Mouse (Mus musculus) cerebellum, postnatal 14 days (tissue): Measurements from ENCODE around the gene Iffo2.

Experiments
- DNase-seq, 2 experiments: peaks; one replicate each; pipeline ENCODE4 v3.0.0; 2021; ENCODE audit warnings: mixed read lengths in 2 of 2

The Iffo2 gene

DNA sequence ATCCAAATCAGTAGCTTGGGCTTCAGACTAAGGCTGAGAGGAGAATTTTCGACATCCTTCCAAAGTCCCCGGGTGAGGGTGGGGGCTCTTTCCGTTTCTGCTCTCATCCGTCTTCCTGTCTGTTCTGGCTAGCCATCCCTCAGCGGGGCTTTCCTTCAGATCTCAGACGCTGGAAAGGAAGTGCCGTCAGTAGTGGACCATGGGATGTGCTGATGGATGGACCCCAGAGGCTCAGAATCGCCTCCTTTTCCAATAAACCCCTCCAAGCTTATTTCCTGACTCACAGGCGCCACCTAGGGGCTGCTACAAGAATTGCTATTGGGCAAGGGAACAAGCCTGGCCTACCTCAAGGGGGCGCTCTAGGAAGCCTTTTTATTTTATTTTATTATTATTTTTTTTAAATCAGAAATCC is 81.2 kb downstream of the Iffo2 start:
- peak; percentile 88 to 94 for DNase-seq

DNA sequence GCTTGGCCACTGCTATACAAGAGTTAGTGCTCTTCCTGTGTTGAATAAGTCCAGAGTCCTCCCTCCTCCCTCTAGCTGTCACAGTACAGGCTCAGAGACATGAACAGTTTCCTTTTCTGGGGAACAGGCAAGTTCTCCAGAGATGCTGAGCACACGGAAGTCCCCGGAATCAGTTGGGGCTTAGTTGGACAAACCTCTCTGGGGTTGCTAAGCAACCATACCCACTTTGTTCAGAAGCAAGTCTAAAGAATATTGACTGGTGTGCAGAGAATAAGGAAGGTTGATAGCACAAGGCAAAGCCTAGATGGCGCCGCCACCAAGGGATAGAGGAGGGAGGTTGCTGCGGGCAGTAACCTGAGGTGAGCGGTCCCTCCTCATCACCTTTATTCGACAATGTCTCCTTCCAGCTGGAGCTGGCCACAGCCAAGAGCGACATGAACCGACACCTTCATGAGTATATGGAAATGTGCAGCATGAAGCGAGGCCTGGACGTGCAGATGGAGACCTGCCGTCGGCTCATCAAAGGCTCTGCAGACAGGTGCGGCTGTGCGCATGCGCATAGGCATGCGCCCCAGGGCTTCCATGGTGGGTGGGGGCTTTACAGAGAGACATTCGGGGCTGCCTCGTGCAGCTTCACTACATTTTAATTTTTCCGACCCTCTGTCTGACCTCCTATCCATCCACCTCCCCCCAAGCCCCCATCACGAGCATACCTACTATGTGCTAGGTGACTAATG is 84.3 kb downstream of the Iffo2 start:
- no peak for DNase-seq

DNA sequence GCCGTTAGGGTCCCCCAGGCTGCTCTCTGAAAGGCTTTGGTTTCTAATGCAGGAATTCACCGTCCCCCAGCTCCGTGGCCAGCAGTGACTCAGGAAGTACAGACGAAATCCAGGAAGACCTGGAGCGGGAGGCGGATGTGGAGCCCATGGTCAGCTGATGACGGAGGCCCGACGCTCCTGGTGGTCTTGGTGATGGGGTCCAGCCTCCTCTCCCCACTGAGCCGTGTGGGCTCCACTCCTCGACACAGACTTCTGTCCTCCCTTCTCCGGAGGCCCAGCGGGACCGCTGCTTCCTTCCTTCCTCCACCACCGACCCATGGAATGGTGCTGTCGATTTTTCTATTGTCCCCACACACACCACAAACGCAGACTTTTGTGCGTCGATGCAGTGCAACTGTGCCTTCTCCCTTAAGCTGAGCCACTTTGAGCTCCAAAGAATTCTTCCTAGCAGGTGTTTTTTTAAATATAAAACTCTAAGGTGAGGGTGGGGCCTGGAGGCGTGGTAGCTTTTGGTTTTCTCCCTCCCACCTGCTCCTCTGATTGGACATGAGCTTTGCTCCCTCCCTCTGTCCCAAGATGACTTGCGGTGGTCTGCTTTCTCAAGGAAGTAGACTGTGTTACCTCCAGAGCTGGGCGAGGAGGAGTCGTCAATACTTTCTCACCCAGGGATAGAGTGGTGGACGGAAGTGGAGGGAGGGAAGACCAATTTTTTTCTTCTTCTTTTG is 86.1 kb downstream of the Iffo2 start:
- no peak for DNase-seq

DNA sequence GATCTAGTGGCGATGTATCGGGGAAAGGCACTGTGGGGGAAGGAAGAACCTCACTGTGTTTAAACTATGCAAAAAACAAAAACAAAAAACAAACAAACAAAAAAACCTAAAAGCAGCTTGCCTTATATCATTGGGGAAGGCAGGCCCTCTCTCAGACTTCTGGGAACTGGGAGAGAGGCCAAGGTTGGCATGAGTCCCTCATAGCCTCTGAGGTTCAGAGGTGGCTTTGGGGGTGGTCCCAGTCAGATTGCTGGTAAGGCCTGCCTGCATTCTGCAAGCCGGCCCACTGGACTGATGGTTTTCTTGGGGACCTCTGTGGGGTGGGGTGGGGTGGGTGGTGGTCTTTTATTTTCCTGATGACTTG is 86.6 kb downstream of the Iffo2 start:
- peak in 1 of 2 experiments; percentile 66 for DNase-seq

DNA sequence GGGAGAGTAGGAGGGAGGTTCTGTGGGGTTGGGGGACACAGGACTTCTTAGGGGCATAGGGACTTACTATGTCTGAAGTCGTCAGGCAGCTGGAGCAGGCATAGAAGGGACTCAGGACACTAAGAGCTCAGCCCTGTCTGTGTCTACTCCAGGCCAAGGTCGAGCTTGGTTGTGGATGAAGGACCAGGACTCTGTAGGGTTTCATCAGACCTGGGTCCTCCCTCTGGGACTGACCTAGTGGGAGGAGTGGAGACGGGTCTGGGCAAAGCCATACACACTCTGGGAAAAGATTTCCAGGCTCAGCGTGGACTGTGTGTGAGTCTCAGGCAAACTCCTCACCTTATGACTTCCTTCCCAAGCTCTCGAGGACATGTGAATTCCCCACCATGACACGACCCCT is 89.4 kb downstream of the Iffo2 start:
- no peak for DNase-seq

DNA sequence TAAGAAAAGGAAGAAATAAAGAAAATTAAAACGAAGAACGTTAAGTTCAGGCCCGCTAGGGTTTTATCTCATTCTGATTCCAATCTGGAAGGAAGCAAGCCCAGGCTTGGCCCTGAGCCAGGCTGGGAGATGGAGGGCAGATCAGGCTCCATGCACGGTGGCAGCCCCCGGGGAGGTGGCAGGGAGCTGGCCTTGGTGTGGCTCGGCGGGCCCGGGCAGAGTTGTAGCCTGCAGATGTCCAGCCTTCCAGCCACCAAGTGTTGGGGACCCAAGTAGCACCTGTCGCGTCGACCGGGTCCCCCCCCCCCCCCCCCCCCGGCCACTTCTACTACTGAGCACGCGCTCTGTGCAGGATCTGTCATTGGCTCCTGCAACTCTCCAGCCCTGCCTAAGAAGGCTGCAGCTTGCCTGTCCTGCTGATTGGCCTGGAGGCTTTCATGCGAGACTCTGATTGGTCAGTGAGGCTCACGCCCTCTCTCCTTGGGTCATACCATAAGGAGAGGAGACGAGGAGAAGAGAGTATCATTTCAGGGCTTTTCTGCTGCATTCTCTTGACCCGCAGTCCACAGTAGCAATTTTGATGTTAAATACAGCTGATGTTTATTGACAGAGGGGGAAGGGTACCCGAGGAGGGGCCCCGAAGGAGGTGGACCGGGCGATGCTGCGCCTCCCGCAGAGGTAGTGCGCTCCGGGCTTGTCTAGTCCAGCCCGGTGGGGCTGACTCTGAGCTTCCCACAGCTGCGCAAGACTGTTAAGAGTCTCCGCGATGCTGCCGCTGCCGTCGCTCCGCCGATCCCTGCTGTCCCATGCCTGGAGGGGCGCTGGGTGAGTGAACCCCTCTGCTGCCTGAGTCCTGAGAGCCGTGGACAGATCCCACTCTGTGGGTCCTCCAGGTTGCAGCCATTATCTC is 92.3 kb downstream of the Iffo2 start, which contains the start of gene Aldh4a1:
Gene Aldh4a1 (plus strand): TSS at position 494 of the 910 bp plus-strand sequence.
- peak; percentile 89 to 93 for DNase-seq

DNA sequence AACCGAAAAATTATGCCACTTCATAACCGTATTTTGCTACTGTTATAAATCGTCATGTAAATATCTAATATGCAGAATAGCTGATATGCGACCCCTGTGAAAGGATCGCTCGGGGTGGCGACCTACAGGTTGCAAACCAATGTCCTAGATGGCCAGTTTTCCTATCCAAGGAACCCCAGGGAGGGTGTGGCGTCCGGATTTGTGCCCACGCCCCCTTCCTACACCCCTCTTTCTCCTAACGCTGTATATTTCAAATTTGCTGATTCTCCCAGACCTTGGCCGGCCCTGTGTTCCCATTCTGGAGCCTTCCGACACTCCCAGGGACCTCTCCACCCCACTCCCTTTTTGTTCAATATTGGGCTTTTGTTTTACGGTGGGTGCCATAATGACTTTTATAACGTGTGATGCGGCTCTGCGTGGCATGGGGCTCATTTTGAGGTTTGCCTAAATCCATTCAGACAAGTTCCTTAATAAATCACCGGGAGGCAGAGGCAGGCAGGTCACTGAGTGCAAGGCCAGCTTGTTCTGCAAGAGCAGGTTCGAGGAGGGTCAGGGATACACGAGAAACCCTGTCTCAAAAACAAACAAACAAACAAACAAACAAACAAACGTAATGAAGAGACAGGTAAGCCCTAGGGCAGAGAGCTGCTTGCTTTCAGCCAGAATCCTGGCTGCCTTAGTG is 93.2 kb downstream of the Iffo2 start:
- DNase-seq, result no peak

DNA sequence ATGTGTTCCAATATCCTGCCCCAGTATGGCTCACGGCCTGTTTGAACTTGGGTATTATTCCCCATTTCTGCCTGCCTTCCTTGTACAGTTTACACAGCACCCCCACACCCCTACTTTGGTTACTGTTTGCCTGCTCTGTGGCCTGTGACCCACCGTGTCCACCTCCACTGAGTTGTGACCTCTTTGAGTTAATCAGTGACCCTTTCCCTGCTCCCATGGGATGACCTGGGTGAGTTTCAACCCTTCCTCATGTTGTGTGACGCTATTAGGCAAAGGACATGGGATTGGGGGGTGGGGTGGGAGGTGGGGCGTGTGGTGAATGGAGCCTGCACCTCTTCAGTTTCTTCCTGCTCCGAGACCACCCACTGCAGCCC is 93.8 kb downstream of the Iffo2 start:
- DNase-seq, result no peak

DNA sequence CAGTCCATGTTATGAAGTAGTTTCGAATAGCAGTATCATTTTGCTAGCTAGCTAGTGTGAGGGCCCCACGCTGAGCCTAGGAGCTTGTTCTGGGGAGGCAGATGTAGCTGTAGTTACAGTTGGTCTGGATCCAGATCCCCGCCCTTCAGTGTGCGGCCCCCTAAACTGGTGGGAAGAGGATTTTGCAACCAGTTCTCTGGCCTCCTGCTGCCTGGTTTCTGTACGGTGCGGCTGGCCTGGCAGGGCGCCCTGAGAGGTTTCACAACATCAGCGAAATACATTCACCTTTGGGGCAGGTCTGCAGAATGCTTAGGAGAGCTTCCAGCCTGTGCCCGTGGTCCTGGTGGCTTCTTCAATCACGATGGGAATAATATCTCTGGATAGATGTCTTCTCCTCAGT is 94.4 kb downstream of the Iffo2 start:
- DNase-seq, result no peak

DNA sequence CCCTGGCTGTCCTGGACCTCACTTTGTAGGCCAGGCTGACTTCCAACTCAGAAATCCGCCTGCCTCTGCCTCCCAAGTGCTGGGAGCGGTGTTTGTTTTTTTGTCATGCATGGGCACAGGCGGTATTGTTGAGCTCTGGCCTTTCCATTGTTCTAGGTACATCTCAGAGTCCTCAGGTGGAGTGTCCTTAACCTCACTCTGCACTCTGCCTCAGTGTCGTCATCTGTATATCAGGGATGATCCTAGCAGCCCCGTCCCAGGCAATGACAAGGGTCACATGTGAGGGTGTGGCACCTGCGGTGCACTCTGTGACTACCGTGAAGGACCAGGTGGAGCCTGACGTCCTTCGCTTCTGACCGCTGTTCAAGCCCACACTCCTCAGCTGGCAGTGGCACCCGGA is 97.0 kb downstream of the Iffo2 start:
- no peak for DNase-seq

DNA sequence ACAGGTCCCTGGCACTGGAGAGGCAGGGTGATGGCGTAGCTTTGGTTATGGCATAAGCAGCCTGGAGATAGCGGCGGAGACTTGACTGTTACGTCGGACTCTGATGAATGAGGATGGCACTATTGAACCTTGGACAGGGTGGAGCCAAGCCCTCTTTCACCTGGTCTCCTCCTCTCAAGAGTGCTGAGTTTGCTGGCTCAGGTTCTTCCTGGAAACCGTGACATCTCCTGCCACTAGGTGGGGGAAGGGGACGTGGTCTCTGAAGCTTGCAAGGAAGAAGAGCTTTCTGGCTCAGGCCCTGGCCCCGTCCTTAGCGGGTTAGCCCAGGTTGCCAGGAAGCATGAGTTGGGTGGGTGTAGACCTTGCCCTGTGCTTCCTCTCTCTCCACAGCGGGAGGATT is 99.8 kb downstream of the Iffo2 start:
- no peak for DNase-seq

DNA sequence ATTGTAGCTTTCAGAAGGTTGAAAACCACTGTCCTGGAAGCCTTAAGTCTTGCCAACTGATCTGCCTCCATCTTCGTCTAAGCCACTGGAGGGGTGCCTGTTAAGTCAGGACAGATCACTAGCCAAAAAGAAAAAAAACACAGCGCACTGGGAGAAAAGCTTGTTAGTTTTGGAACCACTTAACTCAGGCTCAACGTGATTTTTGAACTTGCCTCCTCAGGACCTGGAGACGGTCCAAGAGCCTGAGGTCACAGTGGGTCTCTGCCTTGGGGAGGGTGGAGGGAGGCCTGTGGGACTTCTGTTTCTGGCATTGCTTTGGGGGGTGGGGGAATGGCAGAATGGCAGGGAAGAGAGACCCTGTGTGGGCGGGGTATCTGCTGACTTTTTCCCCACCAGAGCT is 100.8 kb downstream of the Iffo2 start:
- DNase-seq, result no peak

DNA sequence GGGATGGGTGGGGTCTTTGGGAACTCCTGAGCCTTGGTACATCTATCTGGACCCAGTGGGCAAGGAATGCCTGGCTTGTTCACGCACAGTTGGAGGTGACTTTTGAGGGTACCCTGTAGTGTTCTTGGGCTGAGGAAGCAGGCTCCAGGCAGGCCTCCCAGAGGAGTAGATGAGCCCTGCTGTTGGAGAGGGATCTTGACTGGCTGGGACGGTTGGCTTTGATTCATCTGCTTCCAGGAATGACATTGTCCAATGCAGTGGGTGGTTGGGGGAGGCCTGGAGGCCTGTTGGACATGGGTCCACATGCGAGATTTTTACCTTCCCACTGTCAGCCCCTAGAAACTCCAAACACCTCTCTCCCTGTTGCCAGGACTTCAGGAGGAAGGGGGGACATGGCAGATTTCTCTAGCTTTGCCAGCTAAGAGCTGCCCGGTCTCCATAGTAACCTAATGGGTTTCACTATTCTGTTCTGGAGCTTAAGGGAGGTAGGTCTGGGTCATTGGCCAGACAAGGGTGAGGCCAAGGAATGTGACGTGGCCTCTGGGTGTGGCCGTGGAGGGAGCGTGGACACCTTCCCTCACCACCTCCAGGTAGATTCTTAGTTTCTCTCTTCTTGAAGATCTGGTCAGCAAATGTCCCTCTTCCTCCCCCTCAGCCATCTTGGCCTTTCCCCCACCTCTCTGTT is 101.4 kb downstream of the Iffo2 start:
- DNase-seq, result no peak

DNA sequence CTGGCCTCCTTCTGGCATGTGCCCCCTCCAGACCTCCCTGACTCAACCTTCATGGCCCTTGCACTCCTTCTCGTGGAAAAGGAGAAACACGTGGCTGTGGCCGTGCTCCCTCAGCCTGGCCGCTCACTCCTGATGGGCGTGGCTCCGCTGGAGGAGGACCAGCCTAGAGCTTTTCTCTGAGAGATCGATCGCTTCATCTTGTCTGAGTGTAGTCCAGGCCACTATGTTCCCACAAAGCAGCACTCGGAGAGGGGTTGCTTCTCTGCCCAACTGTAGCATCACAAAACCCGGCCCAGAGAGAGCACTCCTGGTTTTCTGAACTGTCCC is 101.9 kb downstream of the Iffo2 start:
- DNase-seq, result no peak

DNA sequence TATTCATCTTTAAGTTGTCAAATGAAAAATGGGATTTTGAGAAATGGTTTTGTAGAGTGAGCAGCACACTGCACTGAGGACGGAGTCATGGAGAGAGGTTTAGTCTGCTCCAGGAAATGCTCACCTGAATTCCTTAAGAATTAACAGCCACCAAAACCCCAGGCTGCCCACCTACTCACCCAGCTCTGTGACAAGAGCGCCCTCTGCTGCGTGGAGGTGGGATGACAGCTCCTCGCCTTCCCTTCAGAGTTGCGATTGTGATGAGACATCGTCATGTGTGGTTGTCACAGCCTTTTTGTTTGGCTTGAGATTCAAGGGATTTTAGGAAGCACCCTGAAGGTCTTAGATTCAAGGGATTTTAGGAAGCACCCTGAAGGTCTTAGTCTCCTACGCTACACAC is 106.0 kb downstream of the Iffo2 start:
- peak; percentile 89 to 95 for DNase-seq

DNA sequence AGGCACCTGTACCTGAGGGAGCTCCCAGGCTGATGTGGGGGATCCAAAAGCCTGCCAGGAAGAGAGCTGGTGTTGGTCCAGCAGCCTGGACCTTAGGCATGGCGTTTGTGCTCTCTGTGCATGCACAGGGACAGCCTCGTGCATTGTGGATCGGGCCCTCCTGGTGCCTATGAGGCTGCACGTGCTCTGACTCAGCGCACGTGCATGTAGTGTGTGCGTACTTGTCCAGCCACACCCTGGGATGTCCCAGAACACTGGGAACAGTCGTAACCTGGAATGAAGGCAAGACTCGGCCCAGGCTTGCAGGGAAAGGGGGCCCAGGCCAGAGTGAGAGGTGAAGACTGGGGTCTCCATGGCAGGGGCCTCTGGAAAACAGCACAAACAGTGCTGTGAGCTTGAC is 107.5 kb downstream of the Iffo2 start:
- no peak for DNase-seq

DNA sequence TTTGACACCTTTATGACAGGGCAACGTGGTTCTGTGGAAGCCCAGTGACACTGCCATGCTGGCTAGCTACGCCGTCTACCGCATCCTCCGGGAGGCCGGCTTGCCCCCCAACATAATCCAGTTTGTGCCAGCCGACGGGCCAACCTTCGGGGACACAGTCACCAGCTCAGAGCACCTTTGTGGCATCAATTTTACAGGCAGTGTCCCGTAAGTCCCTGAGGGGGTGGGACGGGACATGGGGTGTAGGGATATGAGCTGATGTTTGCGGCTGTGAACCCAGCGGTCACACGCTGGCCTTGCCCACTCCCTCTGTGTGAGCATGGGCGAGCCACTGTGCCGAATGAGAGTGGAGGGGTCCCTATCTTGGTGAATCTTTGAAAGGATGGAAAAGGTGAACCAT is 108.0 kb downstream of the Iffo2 start:
- DNase-seq, result no peak

DNA sequence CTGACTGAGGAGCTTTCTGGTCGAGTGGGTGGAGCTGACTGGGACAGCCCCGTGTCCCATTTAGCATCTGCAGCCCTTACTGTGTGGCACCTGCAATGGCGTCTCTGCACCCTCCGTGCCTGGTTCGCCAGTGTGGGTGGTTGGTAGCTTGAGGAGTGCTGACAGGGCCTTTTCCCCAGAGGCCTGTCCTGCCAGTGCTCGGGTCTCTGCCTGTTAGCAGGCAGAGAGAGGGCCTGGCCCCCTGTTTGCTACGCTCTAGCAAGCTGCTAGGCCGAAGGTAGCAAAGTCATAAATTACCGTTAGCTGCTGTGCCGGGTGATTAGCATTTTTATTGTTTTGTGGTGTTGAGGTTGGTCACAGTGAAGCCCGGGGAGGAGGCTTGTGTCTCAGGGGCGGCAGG is 109.5 kb downstream of the Iffo2 start:
- DNase-seq, result no peak

DNA sequence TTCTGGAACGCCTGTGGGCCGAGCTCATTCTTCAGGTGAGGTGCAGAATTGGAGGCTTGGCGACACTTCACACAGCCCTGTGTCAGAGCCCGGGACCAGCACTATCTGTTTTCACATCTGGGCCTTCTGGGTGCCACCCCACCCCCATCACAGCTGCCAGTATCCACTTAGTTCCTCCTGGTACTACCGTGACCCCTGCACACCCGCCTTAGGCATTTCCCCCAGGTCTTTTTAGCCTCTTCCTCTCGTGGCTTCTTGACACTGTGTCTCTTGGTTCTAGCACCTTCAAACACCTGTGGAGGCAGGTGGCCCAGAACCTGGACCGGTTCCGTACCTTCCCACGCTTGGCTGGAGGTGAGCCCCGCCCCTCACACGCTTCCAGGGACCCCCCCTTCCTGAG is 110.0 kb downstream of the Iffo2 start:
- no peak for DNase-seq

DNA sequence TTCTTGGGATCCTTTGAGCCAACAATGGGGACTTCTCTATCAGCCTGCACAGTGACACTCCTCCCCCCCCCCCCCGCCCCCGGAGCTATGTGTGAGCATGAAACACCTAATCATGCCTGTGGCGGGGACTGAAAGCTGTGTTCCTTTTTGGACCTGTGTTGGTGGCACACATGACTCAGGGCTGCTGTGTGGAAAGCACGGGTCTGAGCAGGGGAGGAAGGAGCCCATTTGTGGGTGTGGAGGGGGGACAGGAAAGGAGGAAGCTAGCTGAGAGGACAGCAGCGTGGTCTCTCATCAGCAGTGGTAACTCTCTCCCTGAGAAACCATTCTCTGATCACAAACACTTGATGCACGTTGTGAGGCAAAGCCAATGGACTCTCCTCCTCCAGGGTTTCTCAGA is 110.4 kb downstream of the Iffo2 start:
- DNase-seq, result no peak

DNA sequence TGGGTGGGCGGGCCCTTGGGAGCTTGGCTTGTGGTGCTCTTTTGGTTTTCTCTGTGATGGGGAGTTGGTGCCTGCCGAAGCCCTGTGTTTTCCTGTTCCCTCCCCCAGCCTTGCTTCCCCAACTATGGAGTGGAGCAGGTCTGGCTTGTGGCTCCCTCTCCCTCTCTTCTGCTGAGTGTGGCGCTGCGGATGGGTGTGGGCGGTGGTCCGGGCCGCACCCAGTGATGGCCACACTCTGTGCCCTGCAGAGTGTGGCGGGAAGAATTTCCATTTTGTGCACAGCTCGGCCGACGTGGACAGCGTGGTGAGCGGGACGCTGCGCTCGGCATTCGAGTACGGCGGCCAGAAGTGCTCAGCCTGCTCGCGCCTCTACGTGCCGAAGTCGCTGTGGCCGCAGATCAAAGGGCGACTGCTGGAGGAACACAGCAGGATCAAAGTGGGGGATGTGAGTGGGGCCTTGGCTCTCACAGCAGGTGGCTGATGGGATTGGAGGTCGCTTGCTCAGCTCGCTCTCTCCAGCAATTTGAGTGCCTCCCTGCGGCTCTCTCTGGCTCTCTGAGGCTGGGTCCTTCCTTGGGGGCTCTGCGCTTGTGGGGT is 111.6 kb downstream of the Iffo2 start:
- no peak for DNase-seq

DNA sequence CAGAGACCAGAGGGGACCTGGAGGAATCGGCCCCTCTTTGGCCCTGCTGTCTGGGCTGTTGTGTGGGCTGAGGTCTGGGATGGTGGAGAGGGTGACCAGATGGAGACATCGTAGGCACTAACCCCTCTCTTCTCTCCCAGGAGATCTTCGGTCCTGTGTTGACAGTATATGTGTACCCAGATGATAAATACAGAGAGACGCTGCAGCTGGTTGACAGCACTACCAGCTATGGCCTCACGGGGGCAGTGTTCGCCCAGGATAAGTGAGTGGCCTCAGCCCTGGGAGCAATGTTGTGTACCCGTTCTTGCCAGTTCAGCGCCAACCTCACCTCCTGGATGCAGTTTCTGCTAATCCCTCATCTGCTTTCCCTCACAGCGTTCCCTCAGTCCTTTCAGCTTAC is 113.6 kb downstream of the Iffo2 start:
- peak; percentile 91 to 94 for DNase-seq
